Mouse (Mus musculus) lung, postnatal 36 days (tissue): Measurements from ENCODE around the gene Rab10.

Experiments used
- DNase-seq: peaks from one replicate; pipeline ENCODE4 v3.0.0; 2022; ENCODE audit warnings: mixed read lengths

Gene Rab10

GRCm38 (mm10) chr12:3235646-3236161, 74.1 kb downstream of the Rab10 start:
- peak; percentile 95 for DNase-seq

GRCm38 (mm10) chr12:3235124-3235631, 74.6 kb downstream of the Rab10 start:
- DNase-seq: peak; percentile 98

GRCm38 (mm10) chr12:3234061-3234460, 75.7 kb downstream of the Rab10 start:
- DNase-seq: no peak

- no peak for DNase-seq
These were observed 86.4 kb downstream of the Rab10 start for GRCm38 (mm10) chr12:3223352-3223751.

- no peak for DNase-seq
These were observed 99.6 kb downstream of the Rab10 start for GRCm38 (mm10) chr12:3210181-3210580.

- DNase-seq: peak; percentile 0
These were observed 100.6 kb downstream of the Rab10 start for GRCm38 (mm10) chr12:3209163-3209562.
